Mouse (Mus musculus) ES-E14 (cell line): ENCODE data around the gene Pdgfa. TPM values are rescaled to one million over a fixed set of nuclear protein-coding genes. Genes with fewer than 3 reads are reported as not detected.

ENCODE experiments used
- DNase-seq: peaks from one replicate; pipeline ENCODE4 v3.0.0-alpha.2; 2013; ENCODE audit warnings: low read depth, low spot score
- H3K27ac ChIP-seq: 2 replicates; pipeline ENCODE4 v1.5.1; 2012; ENCODE audit warnings: low read depth, mild to moderate bottlenecking, low read length, moderate library complexity, mixed read lengths; ENCODE audit not compliant: poor library complexity, insufficient read depth, severe bottlenecking
- H3K36me3 ChIP-seq: 2 replicates; pipeline ENCODE4 v1.6.1; 2012; ENCODE audit warnings: mild to moderate bottlenecking, low read length, moderate library complexity, mixed read lengths; ENCODE audit not compliant: control insufficient read depth, poor library complexity, insufficient read depth, severe bottlenecking
- H3K4me1 ChIP-seq, 2 experiments: fragments of 150-350 bp in 1 of 2; sonication (generic) in 1 of 2; 2 replicates each; pipeline ENCODE4 v1.6.1; 2012; ENCODE audit warnings: low read length in 2 of 2, mild to moderate bottlenecking in 1 of 2, mixed read lengths in 1 of 2; ENCODE audit not compliant: control insufficient read depth in 2 of 2, insufficient read depth in 2 of 2, poor library complexity in 1 of 2
- H3K4me3 ChIP-seq, 2 experiments: fragments of 150-350 bp in 1 of 2; sonication (generic) in 1 of 2; 2 replicates each; pipeline ENCODE4 v1.5.1; 2012; ENCODE audit warnings: low read length in 2 of 2, low read depth in 1 of 2, mild to moderate bottlenecking in 1 of 2, mixed read lengths in 1 of 2; ENCODE audit not compliant: insufficient read depth in 1 of 2, poor library complexity in 1 of 2, severe bottlenecking in 1 of 2
- H3K9ac ChIP-seq: 2 replicates; pipeline ENCODE4 v1.6.1; 2012; ENCODE audit warnings: low read depth, mild to moderate bottlenecking, low read length, mixed read lengths; ENCODE audit not compliant: poor library complexity, insufficient read depth, severe bottlenecking
- H3K9me3 ChIP-seq: fragments of 150-350 bp; sonication (generic); 2 replicates; pipeline ENCODE4 v1.6.1; 2012; ENCODE audit warnings: low read depth, mild to moderate bottlenecking, low read length; ENCODE audit not compliant: control insufficient read depth, insufficient read depth
- CHD2 ChIP-seq: IDR thresholded peaks from 2 replicates; pipeline ENCODE4 v1.6.1; 2014; ENCODE audit warnings: mild to moderate bottlenecking, low read depth, low read length, inconsistent platforms
- HCFC1 ChIP-seq: IDR thresholded peaks from 2 replicates; pipeline ENCODE4 v1.6.1; 2012; ENCODE audit warnings: low read length, inconsistent platforms, borderline replicate concordance; ENCODE audit not compliant: insufficient read depth
- MAFK ChIP-seq: IDR thresholded peaks from 2 replicates; pipeline ENCODE4 v1.6.1; 2014; ENCODE audit warnings: mild to moderate bottlenecking, low read depth, low read length, inconsistent platforms; ENCODE audit not compliant: insufficient read depth
- ZC3H11A ChIP-seq: IDR thresholded peaks from 2 replicates; pipeline ENCODE4 v1.6.1; 2012; ENCODE audit warnings: low read depth, mild to moderate bottlenecking, inconsistent platforms, low read length, borderline replicate concordance
- ZNF384 ChIP-seq: IDR thresholded peaks from 2 replicates; pipeline ENCODE4 v1.6.1; 2012; ENCODE audit warnings: low read depth, low read length, inconsistent platforms
- in situ Hi-C, 2 experiments: fragments of 600-800 bp; cut with MboI; formaldehyde crosslinking; loops; one replicate each; pipeline ENCODE4 v1.15.1; 2025; ENCODE audit warnings: low sequenced_read_pairs in 2 of 2, inconsistent platforms in 1 of 2; ENCODE audit not compliant: unreplicated experiment in 2 of 2
- total RNA-seq: library from RNA; depleted of rRNA; stranded (reverse); fragments of 300-350 nt; gene quantifications from 2 replicates; pipeline ENCODE4 v1.2.3, GENCODE M21; 2012

Pdgfa gene
- total RNA-seq, 1 experiment: 81.5 TPM

- in situ Hi-C loops: no loop called here
- no peak overlapping the region for H3K9ac ChIP-seq
These were observed 23.4 kb upstream of the Pdgfa start for GRCm38 (mm10) chr5:139020595-139020994.

GRCm38 (mm10) chr5:139017371-139018124, 20.4 kb upstream of the Pdgfa start:
- no peak overlapping the region for H3K27ac ChIP-seq
- no peaks in the 10 kb centered on the region for H3K4me1 ChIP-seq
- H3K36me3 ChIP-seq: no peaks in the 10 kb centered on the region
- no peak for DNase-seq
- H3K9me3 ChIP-seq: no peaks in the 10 kb centered on the region
- no peak for TF ChIP-seq CHD2
- no peak for TF ChIP-seq ZC3H11A
- no peak for TF ChIP-seq HCFC1
- no peak for TF ChIP-seq ZNF384
- TF ChIP-seq MAFK: no peak
- no peak overlapping the region for H3K9ac ChIP-seq
- in situ Hi-C loops: no loop called here
- H3K4me3 ChIP-seq: no peak overlapping the region

More at GRCm38 (mm10) chr5:139020595-139020994, 23.4 kb upstream of the Pdgfa start:
- TF ChIP-seq MAFK (no peak), ZNF384 (no peak), HCFC1 (no peak), ZC3H11A (no peak), CHD2 (no peak)
- Histone ChIP-seq H3K4me3 (no peak overlapping the region), H3K9me3 (no peaks in the 10 kb centered on the region), H3K27ac (no peak overlapping the region), H3K4me1 (no peaks in the 10 kb centered on the region), H3K36me3 (no peaks in the 10 kb centered on the region)
- no peak for DNase-seq

- no peak for DNase-seq
- Histone ChIP-seq H3K9ac (no peak overlapping the region), H3K9me3 (no peaks in the 10 kb centered on the region), H3K4me1 (no peaks in the 10 kb centered on the region), H3K36me3 (no peaks in the 10 kb centered on the region), H3K4me3 (no peak overlapping the region), H3K27ac (no peak overlapping the region)
- in situ Hi-C loops: no loop called here
- TF ChIP-seq ZNF384: no peak
- 0 out of 2 replicates have a peak, but pooled peaks have one; percentile 10 for TF ChIP-seq MAFK
These were observed 17.9 kb upstream of the Pdgfa start for GRCm38 (mm10) chr5:139015097-139015496.

- Histone ChIP-seq H3K4me1 (no peaks in the 10 kb centered on the region), H3K4me3 (no peak overlapping the region), H3K9ac (no peak overlapping the region), H3K9me3 (no peaks in the 10 kb centered on the region), H3K27ac (no peak overlapping the region), H3K36me3 (no peaks in the 10 kb centered on the region)
- TF ChIP-seq CHD2 (no peak), HCFC1 (no peak), ZC3H11A (no peak), MAFK (no peak), ZNF384 (no peak)
- no peak for DNase-seq
- in situ Hi-C loops: no loop called here
These were observed 13.5 kb upstream of the Pdgfa start for GRCm38 (mm10) chr5:139010649-139011048.
